Mouse (Mus musculus) frontal cortex, postnatal 25 days (tissue): ENCODE measurements around the gene Tesc.

Source experiments
- DNase-seq, 2 experiments: peaks; one replicate each; pipeline ENCODE4 v3.0.0; 2022; ENCODE audit warnings: low spot score in 2 of 2

The Tesc gene

DNA sequence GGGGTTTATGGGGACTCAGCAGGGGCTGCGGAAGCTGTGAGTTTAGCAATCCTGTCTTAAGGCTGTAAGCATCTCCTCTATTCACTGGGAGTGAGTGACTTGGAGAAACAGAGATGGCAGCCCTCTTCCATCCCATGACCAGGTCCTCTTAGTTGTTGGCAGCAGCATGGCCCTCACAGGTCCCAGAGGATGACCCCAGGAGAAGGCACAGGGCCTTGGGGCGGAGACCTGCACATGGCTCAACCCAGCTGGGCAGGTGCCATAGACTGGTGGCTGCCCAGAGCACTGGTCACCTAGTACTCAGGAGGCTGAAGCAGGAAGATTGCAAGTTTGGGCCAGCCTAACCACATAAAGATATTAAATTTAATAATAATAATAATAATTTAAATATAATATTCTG lies 11.9 kb upstream of the Tesc start:
- no peak for DNase-seq

DNA sequence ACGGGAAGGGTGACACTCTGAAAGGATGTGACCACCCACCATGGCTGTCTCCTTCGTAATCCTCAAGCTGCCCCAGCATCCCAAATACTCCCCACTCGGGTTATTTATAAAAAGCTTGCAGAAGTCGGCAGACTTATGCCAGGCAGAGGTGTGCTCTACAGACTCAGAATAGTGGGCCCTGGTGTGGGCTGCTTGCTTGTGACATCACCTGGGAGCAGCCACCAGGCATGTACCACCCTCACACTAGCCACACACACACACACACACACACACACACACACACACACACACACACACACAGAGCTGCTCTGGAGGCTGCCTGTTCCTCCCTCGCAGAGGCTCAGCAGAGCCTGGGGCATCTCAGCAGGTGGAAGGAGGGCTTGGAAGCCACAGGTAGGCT lies 10.0 kb upstream of the Tesc start:
- DNase-seq: no peak

GRCm38 (mm10) chr5:118019905-118020304 lies 7.6 kb upstream of the Tesc start:
- no peak for DNase-seq

GRCm38 (mm10) chr5:118023053-118023452 lies 4.5 kb upstream of the Tesc start:
- DNase-seq: no peak

- DNase-seq: no peak
Observed at GRCm38 (mm10) chr5:118025880-118026279, 1.7 kb upstream of the Tesc start.

- no peak for DNase-seq
Observed at GRCm38 (mm10) chr5:118026343-118026742, 1.2 kb upstream of the Tesc start.

- no peak for DNase-seq
Observed at GRCm38 (mm10) chr5:118027101-118027697, 344 bp upstream of the Tesc start.

DNA sequence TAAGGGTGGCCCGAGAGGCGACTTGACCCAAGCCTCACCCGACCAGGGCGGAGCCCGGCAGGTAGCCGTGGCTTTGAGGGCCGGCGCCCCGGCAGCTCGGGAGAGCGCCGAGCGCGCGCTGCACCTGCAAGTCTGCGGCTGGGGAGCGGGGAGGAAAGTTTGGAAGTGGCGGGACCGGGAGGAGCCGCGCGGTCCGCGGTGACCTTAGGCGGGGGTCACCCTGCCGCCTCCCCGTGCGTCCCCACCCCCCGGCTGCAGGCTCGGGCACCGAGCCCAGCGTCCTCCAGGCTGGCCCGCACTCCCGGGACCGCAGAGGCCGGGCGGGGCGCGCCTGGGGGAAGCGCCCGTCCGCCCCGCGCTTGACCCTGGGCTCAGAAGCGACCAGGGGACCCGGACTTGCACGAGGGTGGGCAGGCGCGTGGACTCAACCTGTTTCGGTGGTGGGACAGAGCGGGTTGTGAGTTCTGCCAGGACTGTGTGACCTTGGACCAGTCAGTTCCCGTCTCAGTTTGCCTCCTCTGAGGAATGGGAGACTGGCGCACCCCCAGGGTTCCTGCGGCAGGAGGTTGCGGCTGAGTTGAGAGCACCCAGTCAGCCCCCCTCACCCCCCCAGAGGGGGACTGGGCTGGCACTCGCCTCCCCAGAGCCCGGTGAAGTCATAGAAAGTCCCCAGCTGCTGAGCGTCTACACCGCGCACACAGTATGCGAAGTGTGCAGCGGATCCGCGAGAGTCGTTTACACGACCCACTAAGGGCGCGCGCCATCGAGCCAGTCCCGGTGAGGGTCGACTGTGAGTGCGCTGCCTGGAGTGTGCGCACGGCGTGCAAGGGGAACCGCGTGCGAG lies 870 bp downstream of the Tesc start:
- DNase-seq: no peak

GRCm38 (mm10) chr5:118029035-118029408 lies 1.5 kb downstream of the Tesc start:
- no peak for DNase-seq

DNA sequence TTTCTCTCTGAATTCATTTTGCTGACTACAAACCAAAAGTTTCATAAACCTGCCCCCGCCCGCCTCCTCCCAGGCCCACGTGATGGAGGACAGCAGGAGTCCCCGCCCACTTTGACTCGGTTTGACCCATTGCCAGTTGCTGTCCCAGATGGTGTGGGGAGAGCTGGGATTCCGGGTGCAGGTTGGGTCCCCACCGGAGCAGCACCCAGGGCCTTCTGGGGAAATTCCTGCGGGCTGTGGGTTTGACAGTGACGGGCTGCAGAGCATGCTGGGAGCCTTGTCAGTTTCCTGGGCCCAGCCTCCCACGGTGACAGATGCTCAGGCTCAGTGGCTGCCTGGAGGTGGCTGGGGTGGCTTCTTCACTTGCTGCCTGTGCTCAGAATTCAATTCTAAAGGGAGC lies 1.9 kb downstream of the Tesc start:
- DNase-seq: peak; percentile 59 to 78

DNA sequence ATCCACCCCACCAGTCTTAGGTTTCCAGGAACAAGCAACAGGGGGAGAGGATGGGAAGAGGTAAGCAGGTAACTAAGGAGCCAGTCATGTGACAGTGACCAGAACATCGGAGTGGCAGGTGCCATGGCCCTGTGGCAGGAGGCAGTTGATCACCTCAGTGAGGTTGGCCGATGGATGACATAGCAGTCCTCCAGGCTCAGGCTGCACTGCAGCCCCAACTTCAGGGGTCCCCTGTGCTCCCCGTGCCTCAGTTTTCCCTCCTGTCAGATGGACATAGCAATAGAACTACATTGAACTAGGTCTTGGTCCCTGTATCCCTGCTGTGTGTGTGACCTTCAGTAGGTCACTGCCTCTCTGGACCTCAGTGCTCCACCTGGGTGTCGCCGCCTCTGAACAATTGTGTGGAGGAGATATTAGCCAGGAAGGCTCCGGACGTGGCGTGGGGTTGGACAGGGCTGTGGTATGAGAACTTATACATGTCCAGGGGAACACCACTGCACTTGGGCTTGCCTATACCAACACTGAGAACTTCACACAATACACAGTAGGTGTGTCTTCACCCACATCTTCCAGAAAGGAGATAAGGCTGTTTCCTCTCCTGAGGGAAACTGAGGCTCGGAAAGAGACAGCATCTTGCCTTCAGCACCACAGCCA lies 2.6 kb downstream of the Tesc start:
- no peak for DNase-seq

DNA sequence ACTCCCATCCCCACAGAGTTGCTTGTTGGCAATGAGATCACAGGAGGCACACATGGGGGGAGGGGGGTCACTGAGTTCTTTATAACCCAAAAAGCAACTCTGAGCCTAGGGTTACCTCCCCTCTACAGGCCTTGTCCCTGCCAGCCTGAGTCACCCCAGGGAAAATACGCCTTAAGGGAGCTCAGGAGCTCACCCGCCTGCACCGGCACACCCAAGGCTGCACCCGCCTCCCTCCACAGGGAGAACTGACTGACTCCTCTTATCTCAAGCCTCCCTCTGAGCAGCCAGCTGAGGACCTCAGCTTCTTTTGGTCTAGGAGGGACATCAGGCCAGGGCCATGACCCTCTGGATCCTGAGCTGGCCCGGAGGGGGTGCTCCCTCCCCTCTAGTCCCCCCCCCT lies 3.5 kb downstream of the Tesc start:
- DNase-seq: no peak

DNA sequence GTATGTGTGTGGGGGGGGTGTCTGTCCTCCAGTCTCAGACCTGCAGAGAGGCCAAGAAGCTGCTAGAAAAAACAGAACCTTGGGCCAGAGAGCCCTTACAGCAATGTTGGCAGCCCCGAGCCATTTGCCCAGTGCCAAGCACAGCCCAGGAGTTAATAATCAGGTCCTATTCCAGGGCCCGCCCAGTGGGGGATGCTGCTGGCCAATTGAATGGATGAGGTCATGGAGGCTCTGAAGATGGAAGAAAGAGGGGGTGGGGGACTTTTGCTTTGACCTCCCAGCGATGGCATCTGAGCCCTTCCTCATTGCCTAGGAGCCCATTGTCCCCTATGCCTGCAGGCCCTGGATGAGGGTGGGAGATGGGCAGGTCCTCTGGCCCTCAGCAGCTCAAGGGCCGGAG lies 4.0 kb downstream of the Tesc start:
- DNase-seq: no peak

DNA sequence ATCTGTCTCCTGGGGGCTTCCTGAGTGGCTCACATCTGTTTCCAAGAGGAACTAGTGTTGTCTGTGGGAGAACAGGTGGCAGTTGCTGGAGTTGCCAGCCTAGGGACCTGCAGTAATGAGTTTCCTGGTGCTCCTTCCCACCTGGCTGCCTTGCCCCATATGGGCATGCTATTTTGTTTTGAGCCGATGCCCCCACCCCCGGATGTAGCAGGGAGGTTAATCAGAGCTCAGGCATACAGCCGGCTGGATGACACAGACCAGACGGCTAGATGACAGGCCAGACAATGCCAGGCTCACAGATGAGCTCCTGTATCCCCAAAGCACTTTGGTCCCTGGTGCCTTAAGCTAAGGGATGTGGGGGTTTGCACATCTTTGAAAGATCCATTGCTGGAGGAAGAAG lies 5.8 kb downstream of the Tesc start:
- no peak for DNase-seq

GRCm38 (mm10) chr5:118033740-118034139 lies 6.2 kb downstream of the Tesc start:
- DNase-seq: no peak

DNA sequence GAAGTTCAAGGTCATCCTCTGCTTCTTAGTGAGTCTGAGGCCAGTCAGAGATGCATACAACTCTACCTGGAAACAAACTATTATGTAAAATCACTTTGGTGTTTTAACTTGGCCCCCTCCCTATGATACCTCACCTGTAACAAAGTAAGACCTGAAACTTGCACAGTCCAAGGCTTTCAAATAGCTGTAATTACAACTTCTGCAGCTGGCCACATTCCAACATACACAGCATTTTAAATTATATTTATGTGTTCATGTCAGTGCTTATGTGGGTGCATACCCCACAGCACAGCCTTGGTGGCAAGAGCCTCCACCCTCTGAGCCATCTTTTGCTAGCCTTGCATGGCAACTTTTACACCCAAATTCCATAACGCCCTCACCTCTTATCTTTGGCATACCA lies 7.1 kb downstream of the Tesc start:
- no peak for DNase-seq

GRCm38 (mm10) chr5:118035786-118036185 lies 8.2 kb downstream of the Tesc start:
- no peak for DNase-seq

GRCm38 (mm10) chr5:118036888-118037797 lies 9.6 kb downstream of the Tesc start:
- no peak for DNase-seq

DNA sequence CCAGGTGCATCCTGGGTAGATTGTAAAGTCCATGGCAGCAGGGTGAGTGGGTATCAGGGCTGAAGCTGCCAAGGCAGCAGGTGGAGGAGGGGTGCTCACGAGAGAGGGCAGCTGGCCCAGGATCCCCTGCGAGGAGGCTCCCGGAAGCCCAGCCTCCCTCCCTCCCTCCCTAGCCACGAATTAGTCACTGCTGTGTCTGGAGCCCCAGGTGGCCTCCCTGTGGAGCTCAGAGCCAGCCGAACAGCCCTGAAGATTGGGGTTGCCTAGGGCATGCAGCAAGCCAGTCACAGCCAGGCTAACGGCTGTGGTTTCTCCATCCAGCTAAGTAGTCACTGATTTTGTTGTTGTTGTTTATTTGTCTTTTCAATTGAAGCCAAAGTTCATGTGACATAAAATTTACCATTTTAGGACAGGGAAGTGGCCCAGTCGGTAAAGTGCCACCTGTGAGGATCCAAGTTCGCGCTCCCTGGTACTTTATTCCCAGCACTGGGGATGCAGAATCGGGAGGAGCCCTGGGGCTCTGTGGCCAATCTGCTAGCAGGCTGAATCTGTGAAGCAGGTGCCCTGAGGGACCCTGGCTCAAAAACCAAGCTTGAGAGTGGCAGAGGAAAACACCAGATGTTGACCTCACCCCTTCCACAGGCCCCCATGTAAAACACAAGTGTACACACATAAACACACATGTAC lies 10.4 kb downstream of the Tesc start:
- DNase-seq: no peak

GRCm38 (mm10) chr5:118039241-118039668 lies 11.7 kb downstream of the Tesc start:
- DNase-seq: no peak

DNA sequence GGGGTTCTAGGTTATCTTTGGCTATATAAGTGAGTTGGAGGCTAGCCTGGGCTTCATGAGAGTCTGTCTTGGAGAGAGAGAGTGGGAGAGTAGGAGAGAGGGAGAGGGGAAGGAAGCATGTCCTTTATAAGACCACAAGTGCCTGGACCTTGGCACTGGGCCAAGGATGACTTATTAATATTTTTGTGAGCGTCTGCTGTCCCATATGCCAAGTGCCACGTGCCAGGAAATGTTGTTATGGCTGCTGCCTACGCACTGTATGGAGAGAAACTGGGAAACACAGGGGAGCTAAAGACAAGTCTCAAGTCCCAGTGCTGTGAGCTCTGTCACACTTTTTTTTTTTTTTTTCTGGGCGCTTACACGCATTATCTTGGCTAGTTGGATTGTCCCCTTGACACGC lies 15.1 kb downstream of the Tesc start:
- DNase-seq: no peak
